Mouse (Mus musculus): ENCODE measurements around the gene Dhrs7c.

Dhrs7c gene

GRCm38 (mm10) chr11:67839810-67840209, 41.8 kb downstream of the Dhrs7c start:
- no peak for DNase-seq (ENCODE audit: low spot score in 2 of 2)

GRCm38 (mm10) chr11:67845193-67845592, 47.2 kb downstream of the Dhrs7c start:
- DNase-seq (ENCODE audit: low spot score in 2 of 2) = no peak

- no peak for DNase-seq (ENCODE audit: low spot score in 2 of 2)
These were observed 53.8 kb downstream of the Dhrs7c start for GRCm38 (mm10) chr11:67851770-67852169.

GRCm38 (mm10) chr11:67853996-67854395, 56.0 kb downstream of the Dhrs7c start:
- no peak for DNase-seq (ENCODE audit: low spot score in 2 of 2)

- no peak for DNase-seq (ENCODE audit: low spot score in 2 of 2)
These were observed 57.0 kb downstream of the Dhrs7c start for GRCm38 (mm10) chr11:67855035-67855434.

DNA sequence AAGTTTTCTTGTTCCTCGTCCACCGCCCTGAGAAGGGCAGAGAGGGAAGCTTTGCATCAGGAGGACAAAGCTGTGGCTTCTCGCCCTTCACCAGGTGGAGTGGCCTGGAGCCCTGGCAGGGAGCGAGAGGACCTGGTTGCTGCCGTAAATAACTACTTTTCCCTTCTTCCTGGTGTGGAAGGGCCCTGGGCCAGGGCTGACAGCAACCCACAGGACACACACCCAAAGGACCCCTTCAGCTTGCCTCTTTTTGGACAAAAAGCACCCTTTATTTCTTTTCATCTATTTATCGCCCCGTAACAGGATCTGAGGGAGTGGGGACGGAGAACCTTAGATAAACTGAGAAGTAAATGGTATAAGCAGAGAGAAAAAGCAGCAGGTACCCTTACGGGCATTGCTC, 60.5 kb downstream of the Dhrs7c start:
- DNase-seq (ENCODE audit: low spot score in 2 of 2) = no peak

DNA sequence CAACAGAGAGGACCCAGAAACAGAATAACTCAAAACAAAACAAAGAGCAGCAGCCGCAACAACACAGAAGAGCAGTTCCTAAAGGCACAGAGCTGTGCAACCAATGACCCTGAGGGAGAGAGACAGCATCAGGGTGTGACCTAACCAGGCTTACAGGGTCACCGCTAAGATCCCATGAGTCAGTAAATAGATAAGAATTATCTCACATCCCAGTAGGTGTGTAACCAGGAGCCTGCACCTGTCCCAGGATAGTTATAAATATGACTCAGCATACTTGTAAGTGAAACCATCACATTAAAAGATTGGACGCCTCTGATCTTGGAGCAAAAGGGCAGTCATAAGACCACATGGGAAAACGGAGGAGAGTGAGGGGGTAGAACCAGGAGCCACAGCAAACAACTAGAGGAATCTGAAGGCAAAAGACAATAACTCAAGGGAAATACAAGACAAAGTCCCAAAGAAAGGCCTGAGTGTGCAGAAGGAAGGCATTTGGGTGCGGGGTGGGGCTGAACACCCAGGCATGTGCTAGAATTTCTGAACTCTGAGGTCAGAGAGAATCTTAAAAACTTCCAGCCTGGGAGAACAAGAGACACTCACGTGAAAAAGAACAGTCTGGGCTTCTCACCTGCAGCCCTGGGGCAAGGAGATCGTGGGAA, 62.9 kb downstream of the Dhrs7c start:
- no peak for DNase-seq (ENCODE audit: low spot score in 2 of 2)

- DNase-seq (ENCODE audit: low spot score in 2 of 2) = no peak
These were observed 63.4 kb downstream of the Dhrs7c start for GRCm38 (mm10) chr11:67861399-67861838.

GRCm38 (mm10) chr11:67865100-67865499, 67.1 kb downstream of the Dhrs7c start:
- DNase-seq (ENCODE audit: low spot score in 2 of 2) = no peak

All from left cerebral cortex, adult 9 months (tissue).